Comparison of ENCODE assay signal across 22 mouse cellular contexts in the genomic region with DNA sequence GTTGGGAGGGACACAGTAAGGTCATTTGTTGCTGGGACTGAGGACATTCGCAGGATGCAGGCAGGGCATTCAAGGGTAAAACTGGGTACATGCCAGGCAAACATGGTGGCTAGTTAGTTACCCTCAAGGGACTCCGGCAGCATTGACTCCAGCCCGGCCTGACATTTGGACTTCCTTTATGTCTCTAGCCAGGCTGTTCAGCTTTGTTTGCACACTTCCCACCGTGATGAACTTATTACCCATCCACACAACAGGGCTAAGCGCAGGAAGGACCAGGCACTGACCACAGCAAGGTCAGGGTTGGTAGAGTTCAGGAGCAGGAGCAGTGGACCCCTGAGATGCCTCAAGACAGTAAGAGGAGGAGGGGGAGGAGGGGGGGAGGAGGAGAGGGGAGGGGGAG. TPM values are rescaled to one million over a fixed set of nuclear protein-coding genes. Genes with fewer than 3 reads are reported as not detected.
A peak's percentile ranks its signal among the peaks of the same experiment; 100 is the strongest.
DNase-seq lines count a peak whose midpoint lies in the region; ATAC-seq lines count a peak whose summit lies in the region.
"Had no signal": no experiment of that assay in that cellular context is flagged by ENCODE, and none has a peak within 500 bp of the region (broad histone marks: within the 10 kb centered on the region; RNA-seq: fewer than 3 reads in every experiment).

No protein-coding gene starts in this region.

- no peaks in the 10 kb centered on the region for H3K36me3 ChIP-seq in heart, embryonic 10.5 days
- H3K36me3 ChIP-seq in kidney, embryonic 16.5 days (ENCODE audit: insufficient read depth, low read length) = no peaks in the 10 kb centered on the region
- H3K36me3 ChIP-seq in embryonic facial prominence, embryonic 10.5 days (replicated peaks) = no peaks in the 10 kb centered on the region
- H3K36me3 ChIP-seq: embryonic facial prominence, embryonic 13.5 days; limb, embryonic 12.5 days; liver, embryonic 12.5 days; midbrain, embryonic 12.5 days; neural tube, embryonic 15.5 days had no signal

- no peak overlapping the region for H3K4me2 ChIP-seq in kidney, embryonic 16.5 days (replicated peaks; ENCODE audit: low read depth, low read length)
- H3K4me2 ChIP-seq: embryonic facial prominence, embryonic 13.5 days; limb, embryonic 12.5 days; liver, embryonic 12.5 days; midbrain, embryonic 12.5 days; neural tube, embryonic 15.5 days had no signal

- H3K27me3 ChIP-seq in heart, embryonic 10.5 days (ENCODE audit: insufficient read depth, poor library complexity, severe bottlenecking) = 0 out of 2 replicates have a peak, but pooled peaks cover 6% of the 10 kb centered on the region
- no peaks in the 10 kb centered on the region for H3K27me3 ChIP-seq in kidney, embryonic 16.5 days (ENCODE audit: insufficient read depth, low read length)
- H3K27me3 ChIP-seq in embryonic facial prominence, embryonic 10.5 days (replicated peaks; ENCODE audit: low read depth, poor library complexity, severe bottlenecking) = 0 out of 2 replicates have a peak, but pooled peaks cover 8% of the 10 kb centered on the region
- H3K27me3 ChIP-seq: embryonic facial prominence, embryonic 13.5 days; limb, embryonic 12.5 days; midbrain, embryonic 12.5 days; neural tube, embryonic 15.5 days had no signal

- WGBS in heart, embryonic 10.5 days = 75% methylated on average over 5 of the region's 5 CpGs
- WGBS in kidney, embryonic 16.5 days = 51% methylated on average over 5 of the region's 5 CpGs
- WGBS in embryonic facial prominence, embryonic 10.5 days = 65% methylated on average over 5 of the region's 5 CpGs

- H3K9ac ChIP-seq in kidney, embryonic 16.5 days (replicated peaks; ENCODE audit: low read length) = no peak overlapping the region
- H3K9ac ChIP-seq: embryonic facial prominence, embryonic 13.5 days; limb, embryonic 12.5 days; liver, embryonic 12.5 days; midbrain, embryonic 12.5 days; neural tube, embryonic 15.5 days had no signal

- ATAC-seq in kidney, embryonic 16.5 days (ENCODE audit: low FRiP score, low TSS enrichment) = no peak
- ATAC-seq: forebrain, embryonic 14.5 days; intestine, postnatal 0 days; liver, embryonic 12.5 days had no signal

- H3K4me1 ChIP-seq in heart, embryonic 10.5 days = peaks cover 71% of the 10 kb centered on the region
- H3K4me1 ChIP-seq in kidney, embryonic 16.5 days (ENCODE audit: insufficient read depth, low read length) = peaks cover 53% of the 10 kb centered on the region
- peaks cover 29% of the 10 kb centered on the region for H3K4me1 ChIP-seq in brown adipose tissue, adult 24 weeks (ENCODE audit: control insufficient read depth, insufficient read depth, insufficient read length, low read length)
- peaks cover 54% of the 10 kb centered on the region for H3K4me1 ChIP-seq in embryonic facial prominence, embryonic 10.5 days

- no peaks in the 10 kb centered on the region for H3K9me3 ChIP-seq in heart, embryonic 10.5 days
- H3K9me3 ChIP-seq in kidney, embryonic 16.5 days (ENCODE audit: low read length) = no peaks in the 10 kb centered on the region
- H3K9me3 ChIP-seq in embryonic facial prominence, embryonic 10.5 days = no peaks in the 10 kb centered on the region
- H3K9me3 ChIP-seq: embryonic facial prominence, embryonic 13.5 days; limb, embryonic 12.5 days; liver, embryonic 12.5 days; midbrain, embryonic 12.5 days; neural tube, embryonic 15.5 days had no signal

- no peak for DNase-seq in heart, embryonic 10.5 days (ENCODE audit: low spot score)
- no peak for DNase-seq in heart, postnatal 4 days
- no peak for DNase-seq in kidney, adult 8-10 months
- no peak for DNase-seq in embryonic facial prominence, embryonic 10.5 days (ENCODE audit: low spot score)
- DNase-seq in retina, embryonic 14.5 days (ENCODE audit: low spot score) = no peak
- DNase-seq: adrenal gland, adult 2 months; cerebellum, adult 11-12 months; cerebellum, postnatal 25 days; layer of hippocampus, postnatal 36 days; thymus, adult 18-20 months had no signal

- peak overlapping the region; percentile 93 for H3K27ac ChIP-seq in heart, embryonic 10.5 days
- peak overlapping the region; percentile 28; the same call in 1 of the 2 replicates for H3K27ac ChIP-seq in kidney, embryonic 16.5 days (ENCODE audit: low read length)
- peak overlapping the region; percentile 91 for H3K27ac ChIP-seq in brown adipose tissue, adult 24 weeks (replicated peaks; ENCODE audit: low read depth, low read length)
- peak overlapping the region; percentile 69 for H3K27ac ChIP-seq in embryonic facial prominence, embryonic 10.5 days (replicated peaks)
- H3K27ac ChIP-seq: embryonic facial prominence, embryonic 13.5 days; limb, embryonic 12.5 days; liver, embryonic 12.5 days; midbrain, embryonic 12.5 days; neural tube, embryonic 15.5 days had no signal

- H3K4me3 ChIP-seq in heart, embryonic 10.5 days = no peak overlapping the region
- no peak overlapping the region for H3K4me3 ChIP-seq in kidney, embryonic 16.5 days (ENCODE audit: low read length)
- H3K4me3 ChIP-seq in brown adipose tissue, adult 24 weeks (ENCODE audit: insufficient read depth, low read depth, low read length) = no peak overlapping the region
- H3K4me3 ChIP-seq in embryonic facial prominence, embryonic 10.5 days = no peak overlapping the region
- H3K4me3 ChIP-seq: embryonic facial prominence, embryonic 13.5 days; erythroblast, embryonic 14.5 days; limb, embryonic 12.5 days; liver, embryonic 12.5 days; midbrain, embryonic 12.5 days; neural tube, embryonic 15.5 days had no signal

RNA-seq across cellular contexts. Expression of gene Eml1, which starts 1.8 kb away (rescaled TPM):
- 47.0 and 50.4 TPM in 2 replicates for polyA plus RNA-seq in heart, embryonic 10.5 days (2016; fragmentation: Nextera tagmentation; extraction: Ambion mirVana)
- total RNA-seq in heart, postnatal 4 days (2021) = 10 to 100 TPM; 78.1 to 80.5 TPM
- 82.7 and 92.4 TPM in 2 replicates for polyA plus RNA-seq in kidney, embryonic 16.5 days (2015; fragmentation: Nextera tagmentation; extraction: Ambion mirVana)
- 4.2 and 5.1 TPM in 2 replicates for polyA plus RNA-seq in brown adipose tissue, adult 24 weeks (2012; ENCODE audit: insufficient read depth, insufficient read length, missing spikeins)
- 70.6 and 74.1 TPM in 2 replicates for polyA plus RNA-seq in embryonic facial prominence, embryonic 10.5 days (2016; fragmentation: Nextera tagmentation; extraction: Ambion mirVana)
- total RNA-seq: granulocyte monocyte progenitor cell, adult 5-6 weeks; MEL had no signal

RNA-seq across cellular contexts. Expression of gene Cyp46a1, which starts 34.7 kb away (rescaled TPM):
- 4.4 and 5.9 TPM in 2 replicates for polyA plus RNA-seq in heart, embryonic 10.5 days (2016; fragmentation: Nextera tagmentation; extraction: Ambion mirVana)
- total RNA-seq in heart, postnatal 4 days (2021) = 1 to 10 TPM; 2.5 to 3.3 TPM
- 11.8 and 12.2 TPM in 2 replicates for polyA plus RNA-seq in kidney, embryonic 16.5 days (2015; fragmentation: Nextera tagmentation; extraction: Ambion mirVana)
- not detected in 2 replicates for polyA plus RNA-seq in brown adipose tissue, adult 24 weeks (2012; ENCODE audit: insufficient read depth, insufficient read length, missing spikeins)
- 3.9 and 5.8 TPM in 2 replicates for polyA plus RNA-seq in embryonic facial prominence, embryonic 10.5 days (2016; fragmentation: Nextera tagmentation; extraction: Ambion mirVana)
- total RNA-seq: granulocyte monocyte progenitor cell, adult 5-6 weeks; MEL had no signal
- polyA plus RNA-seq: erythroblast, embryonic 14.5 days had no signal

Comparison
In these comparisons a context has a peak if more than half of its experiments do, and no peak if none do; other contexts are left out.
1. H3K27ac ChIP-seq: peak in every context shown above with its lines; median percentile 93 in heart, embryonic 10.5 days; 91 in brown adipose tissue, adult 24 weeks; 69 in embryonic facial prominence, embryonic 10.5 days; 28 in kidney, embryonic 16.5 days.